Mouse (Mus musculus) kidney, postnatal 0 days (tissue): ENCODE measurements around the gene Cav1. TPM values are rescaled to one million over a fixed set of nuclear protein-coding genes. Genes with fewer than 3 reads are reported as not detected.

Experiments
- ATAC-seq: fragments of 200-750 bp; cut with Nextera tagmentation; replicated peaks from 2 replicates; pipeline ENCODE4 v1.8.0; 2017; ENCODE audit warnings: low read depth, moderate number of reproducible peaks, moderate TSS enrichment, moderate library complexity; ENCODE audit not compliant: low FRiP score
- DNase-seq: peaks from one replicate; pipeline ENCODE4 v3.0.0-alpha.2; 2016; ENCODE audit warnings: low spot score
- H3K27ac ChIP-seq: fragments of 300-500 bp; sonication (generic); 2 replicates; pipeline ENCODE4 v1.5.1; 2014; ENCODE audit warnings: mild to moderate bottlenecking
- H3K27me3 ChIP-seq: fragments of 300-500 bp; sonication (generic); 2 replicates; pipeline ENCODE4 v1.6.1; 2014; ENCODE audit warnings: low read length, mixed read lengths; ENCODE audit not compliant: insufficient read depth
- H3K36me3 ChIP-seq: fragments of 300-500 bp; sonication (generic); 2 replicates; pipeline ENCODE4 v1.6.1; 2014; ENCODE audit warnings: low read length, mixed read lengths; ENCODE audit not compliant: insufficient read depth
- H3K4me1 ChIP-seq: fragments of 300-500 bp; sonication (generic); replicated peaks from 2 replicates; pipeline ENCODE4 v1.6.1; 2014; ENCODE audit warnings: antibody characterized with exemption, low read length, mixed read lengths; ENCODE audit not compliant: insufficient read depth
- H3K4me2 ChIP-seq: fragments of 300-500 bp; sonication (generic); 2 replicates; pipeline ENCODE4 v1.6.1; 2014; ENCODE audit warnings: mild to moderate bottlenecking, low read length, moderate library complexity, mixed read lengths
- H3K4me3 ChIP-seq: fragments of 300-500 bp; sonication (generic); replicated peaks from 2 replicates; pipeline ENCODE4 v1.5.1; 2014; ENCODE audit warnings: low read depth, low read length
- H3K9ac ChIP-seq: fragments of 300-500 bp; sonication (generic); 2 replicates; pipeline ENCODE4 v1.6.1; 2014; ENCODE audit warnings: low read depth, low read length
- H3K9me3 ChIP-seq: fragments of 300-500 bp; sonication (generic); replicated peaks from 2 replicates; pipeline ENCODE4 v1.6.1; 2016; ENCODE audit warnings: low read length, inconsistent platforms, mixed read lengths
- CTCF ChIP-seq: IDR thresholded peaks from 2 replicates; pipeline ENCODE4 v1.5.1; 2016; ENCODE audit warnings: antibody characterized with exemption, low read depth, mild to moderate bottlenecking, moderate library complexity
- WGBS: fragments of 180-500 bp; shearing (Covaris S2); extraction: QIAGEN DNeasy Blood & Tissue Kit; methylation state at CpG from one replicate; pipeline ENCODE4 v1.1.7; 2014; 5-methylcytosine and 5-hydroxymethylcytosine counted together
- polyA plus RNA-seq: library from polyadenylated mRNA; unstranded; fragments of >200 nt; fragmentation: Nextera tagmentation; extraction: Ambion mirVana; gene quantifications from 2 replicates; pipeline ENCODE4 v1.2.1, GENCODE M21; 2015

Cav1 gene
- polyA plus RNA-seq, 1 experiment from 2014 or later = 75.5 TPM

DNA sequence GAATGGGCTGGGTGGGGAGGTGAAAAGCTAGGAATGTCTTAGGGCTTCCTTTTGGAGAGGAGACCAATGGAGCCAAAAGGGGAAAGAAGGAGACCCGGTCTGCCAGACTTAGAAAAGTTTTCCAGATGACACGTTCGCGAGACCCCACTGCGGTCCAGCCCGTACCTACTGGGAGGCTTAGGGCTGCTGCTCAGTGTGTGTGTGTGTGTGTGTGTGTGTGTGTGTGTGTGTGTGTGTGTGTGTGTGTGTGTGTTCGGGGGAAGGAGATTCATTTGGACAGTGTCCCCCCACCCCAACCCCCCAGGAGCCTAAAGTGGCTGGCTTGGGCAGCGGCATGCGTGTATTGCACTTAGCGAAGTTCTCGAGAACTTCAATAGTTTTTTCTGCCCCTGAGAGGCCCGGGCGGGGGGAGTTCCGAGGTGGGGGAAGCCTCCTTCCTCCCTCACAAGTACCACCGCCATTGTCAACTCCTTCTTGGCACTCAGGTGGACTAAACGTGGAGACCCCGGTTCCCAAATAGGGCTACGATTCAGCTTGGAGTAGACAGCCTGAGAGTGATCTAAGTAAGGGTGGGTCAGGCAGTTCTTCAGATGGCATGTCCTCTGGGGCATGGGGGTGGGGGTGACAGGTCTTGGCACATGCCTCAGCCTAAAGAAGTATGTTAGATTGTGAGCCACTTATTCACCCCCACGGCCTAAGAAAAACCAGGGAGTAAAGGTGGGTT is 629 bp downstream of the Cav1 start:
- ATAC-seq (peak; percentile 31; the same call in 1 of the 2 replicates), DNase-seq (no peak)
- peak overlapping the region; percentile 61 for H3K27ac ChIP-seq
- H3K36me3 ChIP-seq = no peaks in the 10 kb centered on the region
- H3K4me1 ChIP-seq = no peaks in the 10 kb centered on the region
- no peaks in the 10 kb centered on the region for H3K27me3 ChIP-seq
- H3K4me2 ChIP-seq = peak overlapping the region; percentile 96
- peak overlapping the region; percentile 50 for H3K9ac ChIP-seq
- TF ChIP-seq CTCF = no peak
- under 1% methylated on average over 18 of the region's 19 CpGs for WGBS
- peak overlapping the region; percentile 52 for H3K4me3 ChIP-seq
- H3K9me3 ChIP-seq = no peaks in the 10 kb centered on the region

DNA sequence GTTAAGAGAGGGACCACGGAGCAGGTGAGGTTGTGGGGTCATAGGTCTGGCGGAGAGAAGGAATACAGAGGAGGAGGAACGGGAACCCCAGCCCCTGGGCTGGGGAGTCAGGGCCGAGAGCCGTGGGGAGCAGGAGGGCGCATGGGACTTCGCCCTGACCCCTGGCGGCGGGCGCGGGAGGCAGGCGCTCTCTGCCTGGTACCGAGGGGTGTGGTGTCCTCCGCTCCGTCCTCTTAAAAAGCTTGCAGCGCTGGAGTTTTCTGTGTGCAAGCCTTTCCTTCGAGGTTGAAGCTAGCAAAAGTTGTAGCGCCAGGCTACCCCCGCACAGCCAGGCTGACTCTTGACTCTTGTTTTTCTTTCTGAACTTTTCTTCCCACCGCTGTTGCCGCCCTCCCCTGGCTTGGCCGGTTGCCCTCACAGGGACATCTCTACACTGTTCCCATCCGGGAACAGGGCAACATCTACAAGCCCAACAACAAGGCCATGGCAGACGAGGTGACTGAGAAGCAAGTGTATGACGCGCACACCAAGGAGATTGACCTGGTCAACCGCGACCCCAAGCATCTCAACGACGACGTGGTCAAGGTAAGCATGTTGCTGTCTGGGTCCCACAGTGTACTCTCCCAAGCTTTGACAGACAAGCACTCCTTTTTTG is 1.5 kb downstream of the Cav1 start:
- peak; percentile 75 for TF ChIP-seq CTCF
- Histone ChIP-seq H3K27ac (no peak overlapping the region), H3K9ac (peak overlapping the region; percentile 50; the same call in 1 of the 2 replicates), H3K4me2 (peak overlapping the region; percentile 96), H3K9me3 (no peaks in the 10 kb centered on the region), H3K27me3 (no peaks in the 10 kb centered on the region), H3K4me1 (no peaks in the 10 kb centered on the region), H3K36me3 (no peaks in the 10 kb centered on the region), H3K4me3 (peak overlapping the region; percentile 52)
- 4% methylated on average over 31 of the region's 31 CpGs for WGBS
- peak; percentile 79 for DNase-seq
- peak; percentile 92 for ATAC-seq

DNA sequence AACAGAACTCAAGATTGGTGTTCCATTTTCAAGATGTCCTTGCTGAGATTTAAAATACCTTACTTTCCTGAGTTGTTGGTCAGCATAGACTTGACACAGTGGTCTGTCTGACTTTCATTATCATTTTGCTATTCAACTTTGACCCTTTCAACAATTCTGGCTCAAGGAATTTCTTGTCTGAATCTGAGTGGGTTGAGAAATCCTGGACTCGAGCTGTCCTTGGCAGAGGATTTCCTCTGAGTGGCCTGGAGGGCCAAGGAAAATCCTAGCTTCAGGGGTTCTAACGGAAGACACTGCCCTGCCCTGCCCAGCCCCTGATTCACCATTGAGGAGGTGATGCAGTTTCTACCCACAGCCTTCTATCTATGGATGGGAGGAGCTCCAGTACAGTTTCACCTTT is 2.5 kb downstream of the Cav1 start:
- no peak for TF ChIP-seq CTCF
- H3K9me3 ChIP-seq = no peaks in the 10 kb centered on the region
- H3K9ac ChIP-seq = no peak overlapping the region
- H3K4me3 ChIP-seq = no peak overlapping the region
- no peak for DNase-seq
- H3K4me2 ChIP-seq = peak overlapping the region; percentile 25; the same call in 1 of the 2 replicates
- WGBS = 53% methylated on average over 2 of the region's 2 CpGs
- H3K27ac ChIP-seq = no peak overlapping the region
- no peaks in the 10 kb centered on the region for H3K4me1 ChIP-seq
- ATAC-seq = no peak
- H3K27me3 ChIP-seq = no peaks in the 10 kb centered on the region
- no peaks in the 10 kb centered on the region for H3K36me3 ChIP-seq

DNA sequence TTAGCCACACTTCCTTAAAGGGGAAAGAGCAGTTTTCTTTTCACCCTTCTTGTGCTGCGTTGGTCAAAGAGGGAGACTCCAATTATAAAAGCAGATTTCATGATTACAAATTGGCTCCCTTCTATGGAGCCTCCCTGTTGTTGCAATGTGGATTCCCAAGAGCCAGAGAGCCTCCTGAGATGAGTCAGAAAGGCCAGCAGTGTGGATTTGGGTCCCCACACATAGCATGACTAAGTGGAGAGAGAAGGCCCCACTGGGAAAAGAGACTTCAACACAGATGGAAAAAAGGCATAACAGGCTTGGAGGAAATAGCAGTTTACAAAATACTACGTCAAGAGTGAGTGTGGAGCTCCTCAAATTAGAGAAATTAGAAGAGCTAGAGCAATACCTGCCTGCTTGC is 3.1 kb downstream of the Cav1 start:
- H3K4me1 ChIP-seq = no peaks in the 10 kb centered on the region
- WGBS = 77% methylated on average over 2 of the region's 2 CpGs
- no peak for DNase-seq
- H3K4me2 ChIP-seq = peak overlapping the region; percentile 5; the same call in 1 of the 2 replicates
- no peaks in the 10 kb centered on the region for H3K9me3 ChIP-seq
- no peak overlapping the region for H3K9ac ChIP-seq
- H3K27me3 ChIP-seq = no peaks in the 10 kb centered on the region
- H3K27ac ChIP-seq = no peak overlapping the region
- H3K36me3 ChIP-seq = no peaks in the 10 kb centered on the region
- no peak for ATAC-seq
- H3K4me3 ChIP-seq = no peak overlapping the region
- no peak for TF ChIP-seq CTCF

DNA sequence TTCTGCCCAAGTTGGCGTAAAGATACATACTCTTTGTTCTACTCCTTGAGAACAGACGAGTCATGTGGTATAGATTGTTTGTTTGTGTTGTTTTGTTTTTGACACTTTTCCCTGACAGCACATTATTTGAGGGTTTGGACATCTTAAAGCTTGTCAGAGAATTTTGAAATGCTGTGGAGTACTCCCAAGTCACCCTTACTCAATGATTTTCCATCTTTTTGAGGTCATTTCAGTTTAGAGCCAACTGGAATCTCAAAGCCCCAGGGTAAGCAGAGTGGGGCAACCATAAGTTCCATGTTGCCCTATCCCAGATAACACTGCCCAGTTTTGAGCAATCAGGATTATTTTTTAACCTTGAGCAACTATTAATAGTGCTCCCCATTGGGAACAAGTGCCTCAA is 8.1 kb downstream of the Cav1 start:
- H3K4me3 ChIP-seq = no peak overlapping the region
- 89% methylated on average over 2 of the region's 2 CpGs for WGBS
- H3K9me3 ChIP-seq = no peaks in the 10 kb centered on the region
- no peak overlapping the region; the same call in 1 of the 2 replicates for H3K27ac ChIP-seq
- no peak for ATAC-seq
- H3K4me1 ChIP-seq = no peaks in the 10 kb centered on the region
- no peak for DNase-seq
- no peak overlapping the region for H3K4me2 ChIP-seq
- H3K9ac ChIP-seq = no peak overlapping the region
- H3K36me3 ChIP-seq = no peaks in the 10 kb centered on the region
- no peaks in the 10 kb centered on the region for H3K27me3 ChIP-seq
- no peak for TF ChIP-seq CTCF

DNA sequence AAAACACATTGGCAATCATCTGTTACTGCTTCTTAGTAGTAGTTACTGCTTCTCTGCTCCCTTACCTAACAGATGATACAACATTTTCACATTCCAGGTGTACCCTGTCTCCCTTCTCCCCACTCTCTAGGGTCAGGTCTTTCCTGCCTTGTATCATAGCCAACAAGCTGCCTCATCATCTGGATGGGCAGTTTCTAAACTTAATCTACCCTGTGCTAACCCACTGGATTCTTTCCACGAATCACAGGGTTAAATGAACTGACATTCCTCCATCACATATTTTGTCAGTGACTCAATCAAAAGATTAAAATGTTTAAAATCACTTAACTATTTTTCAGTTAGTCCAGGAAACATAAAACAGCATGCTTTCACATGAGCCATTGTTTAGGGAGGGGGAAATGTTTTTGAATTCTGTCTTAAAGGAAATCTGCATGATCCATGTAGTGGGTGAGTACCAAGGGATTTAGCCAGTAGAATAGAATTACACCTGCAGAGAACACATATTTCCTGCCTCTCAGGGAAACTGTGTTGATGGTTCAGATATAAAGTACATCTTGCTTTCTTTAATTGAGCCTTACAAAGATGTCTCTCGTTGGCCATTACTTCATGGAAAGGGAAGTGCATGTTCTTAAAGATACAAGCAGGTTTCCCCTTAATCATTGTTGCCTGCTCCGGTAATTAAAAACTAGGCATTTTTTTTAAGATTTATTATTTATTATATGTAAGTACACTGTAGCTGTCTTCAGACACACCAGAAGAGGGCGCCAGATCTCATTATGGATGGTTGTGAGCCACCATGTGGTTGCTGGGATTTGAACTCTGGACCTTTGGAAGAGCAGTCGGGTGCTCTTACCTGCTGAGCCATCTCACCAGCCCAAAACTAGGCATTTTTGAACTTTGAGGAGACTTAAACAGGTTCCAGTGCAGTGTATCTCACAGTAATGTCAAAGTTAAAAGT is 8.8 kb downstream of the Cav1 start:
- H3K9ac ChIP-seq = no peak overlapping the region
- no peak overlapping the region for H3K27ac ChIP-seq
- 82% methylated on average over 5 of the region's 5 CpGs for WGBS
- no peaks in the 10 kb centered on the region for H3K27me3 ChIP-seq
- H3K36me3 ChIP-seq = no peaks in the 10 kb centered on the region
- no peaks in the 10 kb centered on the region for H3K9me3 ChIP-seq
- ATAC-seq (no peak), DNase-seq (no peak)
- H3K4me3 ChIP-seq = no peak overlapping the region
- H3K4me1 ChIP-seq = no peaks in the 10 kb centered on the region
- H3K4me2 ChIP-seq = no peak overlapping the region
- TF ChIP-seq CTCF = no peak
